Mouse (Mus musculus) kidney, embryonic 16.5 days (tissue): ENCODE measurements around the gene Zfp994. TPM values are rescaled to one million over a fixed set of nuclear protein-coding genes. Genes with fewer than 3 reads are reported as not detected.
"Not testable (repeated sequence)": the region's sequence is repeated elsewhere in the genome, so short reads cannot be mapped to it uniquely, and the experiment has no call there.

Experiments used
- ATAC-seq: fragments of 200-750 bp; cut with Nextera tagmentation; 2 replicates; pipeline ENCODE4 v1.8.0; 2017; ENCODE audit warnings: moderate TSS enrichment; ENCODE audit not compliant: low FRiP score, low TSS enrichment
- H3K27ac ChIP-seq: fragments of 300-500 bp; sonication (generic); 2 replicates; pipeline ENCODE4 v1.5.1; 2014; ENCODE audit warnings: low read length
- H3K27me3 ChIP-seq: fragments of 300-500 bp; sonication (generic); 2 replicates; pipeline ENCODE4 v1.6.1; 2014; ENCODE audit warnings: low read length, control low read depth, mixed read lengths; ENCODE audit not compliant: insufficient read depth
- H3K36me3 ChIP-seq: fragments of 300-500 bp; sonication (generic); 2 replicates; pipeline ENCODE4 v1.6.1; 2014; ENCODE audit warnings: low read length, control low read depth, mixed read lengths; ENCODE audit not compliant: insufficient read depth
- H3K4me1 ChIP-seq: fragments of 300-500 bp; sonication (generic); 2 replicates; pipeline ENCODE4 v1.6.1; 2014; ENCODE audit warnings: low read length, control low read depth, mixed read lengths; ENCODE audit not compliant: insufficient read depth
- H3K4me2 ChIP-seq: fragments of 300-500 bp; sonication (generic); replicated peaks from 2 replicates; pipeline ENCODE4 v1.6.1; 2014; ENCODE audit warnings: low read depth, low read length
- H3K4me3 ChIP-seq: fragments of 300-500 bp; sonication (generic); 2 replicates; pipeline ENCODE4 v1.5.1; 2014; ENCODE audit warnings: mild to moderate bottlenecking, low read length
- H3K9ac ChIP-seq: fragments of 300-500 bp; sonication (generic); replicated peaks from 2 replicates; pipeline ENCODE4 v1.6.1; 2014; ENCODE audit warnings: low read length
- H3K9me3 ChIP-seq: fragments of 300-500 bp; sonication (generic); 2 replicates; pipeline ENCODE4 v1.6.1; 2016; ENCODE audit warnings: low read length, control low read depth
- WGBS: fragments of 180-500 bp; shearing (Covaris S2); extraction: QIAGEN DNeasy Blood & Tissue Kit; methylation state at CpG from one replicate; pipeline ENCODE4 v1.1.7; 2014; 5-methylcytosine and 5-hydroxymethylcytosine counted together
- polyA plus RNA-seq: library from polyadenylated mRNA; unstranded; fragments of >200 nt; fragmentation: Nextera tagmentation; extraction: Ambion mirVana; gene quantifications from 2 replicates; pipeline ENCODE4 v1.2.1, GENCODE M21; 2015

Gene Zfp994
- polyA plus RNA-seq: 2.8 and 3.4 TPM in 2 replicates

DNA sequence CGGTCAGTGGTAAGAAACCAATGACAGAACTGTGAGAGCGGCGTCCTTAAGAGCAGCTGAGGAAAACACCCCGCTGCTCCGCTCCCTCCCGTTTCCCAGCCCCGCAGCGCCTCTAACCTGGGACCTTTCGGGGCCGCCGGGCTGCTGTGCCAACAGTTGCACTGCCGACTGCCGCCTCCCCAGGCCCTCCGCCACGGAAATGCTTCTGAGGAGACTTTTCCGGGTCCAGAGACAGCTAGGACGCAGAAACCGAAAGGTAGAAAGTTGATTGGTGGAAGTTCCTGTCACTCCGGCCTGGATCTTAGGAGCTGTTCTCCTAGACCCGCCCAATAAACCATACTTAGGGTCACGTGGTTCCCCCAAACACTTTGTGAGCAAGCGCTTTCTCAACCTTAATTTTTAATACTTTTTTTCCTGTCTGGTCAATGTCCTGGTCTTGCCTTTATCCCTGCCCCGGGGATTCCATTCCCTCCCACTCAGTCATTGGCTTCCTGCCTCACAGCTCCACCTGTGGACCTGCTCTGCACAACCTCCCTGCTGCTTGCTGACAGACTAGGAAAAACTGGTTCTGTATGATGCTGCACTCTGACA lies at the start of gene Zfp994:
Gene Zfp994, minus strand, starts transcription at position 195 of the 591 bp plus-strand sequence.
- not testable (repeated sequence) for H3K9me3 ChIP-seq, H3K27me3 ChIP-seq, H3K36me3 ChIP-seq, H3K27ac ChIP-seq, H3K4me1 ChIP-seq
- Histone ChIP-seq H3K4me2 (peak within 1 kb of the TSS; percentile 56), H3K9ac (peak within 1 kb of the TSS; percentile 74), H3K4me3 (peak within 1 kb of the TSS; percentile 53)
- peak; percentile 100 for ATAC-seq
- under 1% methylated on average over 23 of the region's 23 CpGs for WGBS

DNA sequence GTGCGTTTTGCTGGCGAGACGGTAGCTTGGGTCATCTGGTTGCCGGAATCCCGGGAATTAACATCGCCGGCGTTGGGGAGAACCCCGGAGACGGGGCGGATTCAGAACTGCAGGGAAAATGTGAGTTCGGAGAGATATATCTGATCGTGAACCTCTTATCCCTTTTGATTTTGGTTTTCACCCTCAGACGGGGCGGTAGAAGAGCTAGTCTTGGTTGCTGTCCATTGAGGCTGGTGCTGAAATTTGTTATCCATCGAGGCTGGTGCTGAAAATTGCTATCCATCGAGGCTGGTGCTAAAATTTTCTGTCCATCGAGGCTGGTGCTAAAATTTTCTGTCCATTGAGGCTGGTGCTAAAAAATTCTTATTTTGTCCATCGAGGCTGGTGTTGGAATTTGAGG lies 5.3 kb upstream of the Zfp994 start:
- H3K36me3 ChIP-seq: not testable (repeated sequence)

DNA sequence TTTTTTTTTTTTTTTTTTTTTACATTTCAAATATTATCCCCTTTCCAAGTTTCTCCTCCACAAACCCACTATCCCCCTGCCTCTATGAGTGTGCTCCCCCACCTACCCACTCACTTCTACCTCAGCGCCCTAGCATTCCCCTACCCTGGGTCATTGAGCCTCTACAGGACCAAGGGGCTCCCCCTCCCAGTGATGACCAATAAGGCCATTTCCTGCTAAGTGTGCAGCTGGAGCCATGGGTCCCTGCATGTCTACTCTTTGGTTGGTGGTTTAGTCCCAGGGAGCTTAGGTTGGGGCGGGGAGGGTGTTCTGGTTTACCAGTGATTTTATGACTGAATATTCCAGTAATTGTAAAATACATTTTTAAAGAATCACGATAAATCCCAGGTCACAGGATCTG lies 401 bp downstream of the Zfp994 start:
- H3K4me3 ChIP-seq: peak overlapping the region; percentile 53
- H3K36me3 ChIP-seq, H3K9me3 ChIP-seq, H3K27ac ChIP-seq, H3K4me1 ChIP-seq, H3K27me3 ChIP-seq: not testable (repeated sequence)
- peak overlapping the region; percentile 74 for H3K9ac ChIP-seq
- ATAC-seq: peak; percentile 90
- H3K4me2 ChIP-seq: peak overlapping the region; percentile 56
- WGBS: 2% methylated on average over 3 of the region's 3 CpGs

More for the DNA sequence above, 5.3 kb upstream of the Zfp994 start:
- H3K9ac ChIP-seq, H3K27me3 ChIP-seq, H3K4me3 ChIP-seq, H3K27ac ChIP-seq, ATAC-seq, H3K4me2 ChIP-seq, H3K9me3 ChIP-seq, H3K4me1 ChIP-seq: not testable (repeated sequence)
- 70% methylated on average over 17 of the region's 19 CpGs for WGBS

DNA sequence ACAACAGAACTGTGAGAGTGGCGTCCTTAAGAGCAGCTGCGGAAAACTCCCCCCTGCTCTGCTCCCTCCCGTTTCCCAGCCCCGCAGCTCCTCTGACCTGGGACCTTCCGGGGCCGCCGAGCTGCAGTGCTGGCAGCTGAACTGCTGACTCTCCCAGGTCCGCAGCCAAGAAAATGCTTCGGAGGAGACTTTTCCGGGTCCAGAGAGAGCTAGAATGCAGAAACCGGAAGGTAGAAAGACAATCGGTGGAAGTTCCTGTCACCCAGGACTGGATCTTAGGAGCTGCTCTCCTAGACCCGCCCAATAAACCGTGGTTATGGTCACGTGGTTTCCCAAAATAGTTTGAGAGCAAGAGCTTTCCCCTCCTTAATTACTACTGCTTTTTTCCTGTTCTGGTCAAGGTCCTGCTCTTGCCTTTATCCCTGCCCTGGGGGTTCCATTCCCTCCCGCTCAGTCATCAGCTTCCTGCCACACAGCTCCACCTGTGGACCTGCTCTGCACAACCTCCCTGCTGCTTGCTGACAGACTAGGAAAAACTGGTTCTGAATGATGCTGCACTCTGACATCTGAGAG lies 59.6 kb downstream of the Zfp994 start, which contains the start of gene Zfp947:
Gene Zfp947, minus strand, starts transcription at position 469 of the 573 bp plus-strand sequence.
- Histone ChIP-seq H3K27ac (peak within 1 kb of the TSS; percentile 85), H3K4me3 (peak within 1 kb of the TSS; percentile 63), H3K9ac (peak within 1 kb of the TSS; percentile 67), H3K4me2 (peak within 1 kb of the TSS; percentile 54)
- H3K9me3 ChIP-seq, H3K4me1 ChIP-seq, H3K36me3 ChIP-seq, H3K27me3 ChIP-seq: not testable (repeated sequence)
- under 1% methylated on average over 16 of the region's 16 CpGs for WGBS
- peak; percentile 97 for ATAC-seq

DNA sequence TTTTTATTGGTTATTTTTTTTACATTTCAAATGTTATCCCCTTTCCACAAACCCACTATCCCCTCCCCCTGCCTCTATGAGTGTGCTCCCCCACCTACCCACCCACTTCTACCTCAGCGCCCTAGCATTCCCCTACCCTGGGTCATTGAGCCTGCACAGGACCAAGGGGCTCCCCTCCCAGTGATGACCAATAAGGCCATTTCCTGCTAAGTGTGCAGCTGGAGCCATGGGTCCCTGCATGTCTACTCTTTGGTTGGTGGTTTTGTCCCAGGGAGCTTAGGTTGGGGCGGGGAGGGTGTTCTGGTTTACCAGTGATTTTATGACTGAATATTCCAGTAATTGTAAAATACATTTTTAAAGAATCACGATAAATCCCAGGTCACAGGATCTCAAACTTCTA lies 60.1 kb downstream of the Zfp994 start:
- Histone ChIP-seq H3K4me3 (peak overlapping the region; percentile 63), H3K27ac (peak overlapping the region; percentile 85), H3K9ac (peak overlapping the region; percentile 67), H3K4me2 (peak overlapping the region; percentile 54)
- H3K9me3 ChIP-seq, H3K4me1 ChIP-seq, H3K36me3 ChIP-seq, H3K27me3 ChIP-seq: not testable (repeated sequence)
- peak; percentile 80 for ATAC-seq
- WGBS: 4% methylated on average over 3 of the region's 3 CpGs

DNA sequence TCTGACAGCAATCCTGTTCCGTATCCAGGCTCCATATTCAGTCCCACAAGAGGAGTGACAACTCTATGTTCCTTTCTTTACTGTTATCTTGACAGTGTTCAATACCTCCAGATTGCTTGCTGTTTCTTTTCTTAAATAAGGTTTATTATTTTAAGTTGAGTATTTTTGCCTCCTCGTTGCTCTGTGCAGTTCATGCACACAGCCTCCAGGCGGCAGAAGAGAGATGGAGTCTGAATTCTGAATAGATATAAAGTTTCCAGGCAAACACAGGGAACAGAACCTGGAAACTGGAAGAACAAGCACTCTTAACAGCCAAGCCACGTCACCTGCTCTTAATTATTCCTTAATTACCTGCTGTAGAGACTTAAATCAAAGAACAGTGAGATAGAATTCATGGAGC lies 71.5 kb downstream of the Zfp994 start:
- H3K4me2 ChIP-seq, H3K4me3 ChIP-seq, H3K36me3 ChIP-seq, H3K4me1 ChIP-seq, H3K27ac ChIP-seq, ATAC-seq, H3K9me3 ChIP-seq, H3K9ac ChIP-seq, H3K27me3 ChIP-seq: not testable (repeated sequence)
- WGBS: 64% methylated on average over 2 of the region's 4 CpGs

Other genes with a start within 250 kb of the Zfp994 start
- 2.8 and 3.1 TPM in 2 replicates for gene Zfp947, start 59.4 kb downstream of the Zfp994 start, polyA plus RNA-seq
- gene CT030661.1, start 89.2 kb upstream of the Zfp994 start, polyA plus RNA-seq: 10.2 and 11.0 TPM in 2 replicates
- 13.8 and 14.3 TPM in 2 replicates for gene Zfp944, start 135.8 kb upstream of the Zfp994 start, polyA plus RNA-seq
- gene Zfp758, start 135.8 kb upstream of the Zfp994 start, polyA plus RNA-seq: 8.2 and 8.3 TPM in 2 replicates
- gene Zfp946, start 198.6 kb upstream of the Zfp994 start, polyA plus RNA-seq: 14.9 and 15.0 TPM in 2 replicates